Mouse (Mus musculus) ES-CJ7 (cell line): ENCODE results near the gene Imp4.
A peak's percentile ranks its signal among the peaks of the same experiment; 100 is the strongest.
"Not testable (repeated sequence)": the region's sequence is repeated elsewhere in the genome, so short reads cannot be mapped to it uniquely, and the experiment has no call there.

Experiments used
- DNase-seq: peaks from one replicate; pipeline ENCODE4 v3.0.0; 2011; ENCODE audit warnings: low read depth, low spot score

The Imp4 gene

GRCm38 (mm10) chr1:34439215-34439960 lies at the start of gene Imp4, which contains the start of gene Ccdc115:
Imp4 (plus strand) TSS chr1:34439851.
Ccdc115 (minus strand) TSS chr1:34439672.
- peak; percentile 100 for DNase-seq

GRCm38 (mm10) chr1:34396321-34396720 lies 43.3 kb upstream of the Imp4 start:
- no peak for DNase-seq

- no peak for DNase-seq
Observed at GRCm38 (mm10) chr1:34399182-34399953, 40.3 kb upstream of the Imp4 start.

GRCm38 (mm10) chr1:34428466-34428865 lies 11.2 kb upstream of the Imp4 start:
- DNase-seq, result no peak

GRCm38 (mm10) chr1:34429281-34429680 lies 10.4 kb upstream of the Imp4 start:
- no peak for DNase-seq

DNA sequence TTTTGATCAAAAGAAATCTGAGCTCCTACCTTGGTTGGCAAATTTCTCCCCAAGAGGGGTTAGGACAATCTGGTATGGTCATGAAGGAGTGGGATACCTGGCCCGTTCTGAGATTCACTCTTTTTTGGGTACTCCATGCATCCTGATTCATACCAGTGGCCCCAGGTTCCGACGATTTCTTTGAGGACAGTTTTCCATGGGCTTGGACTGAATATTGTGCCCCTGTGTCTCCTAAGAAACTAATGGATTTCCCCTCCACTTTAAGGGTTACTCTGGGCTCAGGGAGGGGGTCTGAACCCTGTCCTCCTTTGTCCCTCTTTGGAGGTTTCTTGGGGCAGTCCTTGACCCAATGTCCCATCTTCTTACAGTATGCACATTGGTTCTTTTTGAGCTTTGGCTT lies 8.7 kb upstream of the Imp4 start:
- DNase-seq, result no peak

GRCm38 (mm10) chr1:34431431-34431830 lies 8.2 kb upstream of the Imp4 start:
- DNase-seq, result no peak

GRCm38 (mm10) chr1:34432411-34432775 lies 7.3 kb upstream of the Imp4 start:
- DNase-seq, result no peak

- DNase-seq, result peak; percentile 54
Observed at GRCm38 (mm10) chr1:34432776-34433481, 6.7 kb upstream of the Imp4 start.

DNA sequence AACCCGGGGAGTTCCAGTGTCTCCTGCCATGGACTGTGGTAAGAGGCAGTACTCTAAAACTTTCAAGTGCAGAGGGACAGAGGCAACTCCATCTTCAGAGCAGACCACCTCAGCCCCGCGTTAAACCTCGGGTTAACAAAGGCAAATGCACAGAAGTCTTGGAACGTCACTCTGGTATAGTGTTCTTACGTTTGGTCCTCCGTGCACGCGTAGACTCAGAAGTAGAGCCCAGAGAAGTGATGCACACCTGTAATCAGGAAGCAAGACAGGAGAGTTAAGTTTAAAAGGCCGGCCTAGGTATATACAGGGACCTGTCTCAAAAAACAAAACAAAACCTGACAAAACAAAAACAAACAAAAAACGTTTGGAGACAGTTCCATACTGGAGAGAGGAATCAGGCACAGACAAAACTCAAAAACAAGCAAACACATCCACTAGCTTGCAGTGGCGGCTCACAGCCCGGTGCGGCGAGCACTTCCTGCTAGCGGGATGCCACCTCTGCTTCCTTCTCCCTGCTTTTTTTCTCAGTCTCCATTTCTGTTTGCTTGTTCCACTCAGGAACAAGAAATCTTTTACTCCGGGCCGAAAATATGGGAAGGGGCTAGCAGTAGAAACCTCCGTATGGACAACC lies 5.6 kb upstream of the Imp4 start:
- peak; percentile 75 for DNase-seq

DNA sequence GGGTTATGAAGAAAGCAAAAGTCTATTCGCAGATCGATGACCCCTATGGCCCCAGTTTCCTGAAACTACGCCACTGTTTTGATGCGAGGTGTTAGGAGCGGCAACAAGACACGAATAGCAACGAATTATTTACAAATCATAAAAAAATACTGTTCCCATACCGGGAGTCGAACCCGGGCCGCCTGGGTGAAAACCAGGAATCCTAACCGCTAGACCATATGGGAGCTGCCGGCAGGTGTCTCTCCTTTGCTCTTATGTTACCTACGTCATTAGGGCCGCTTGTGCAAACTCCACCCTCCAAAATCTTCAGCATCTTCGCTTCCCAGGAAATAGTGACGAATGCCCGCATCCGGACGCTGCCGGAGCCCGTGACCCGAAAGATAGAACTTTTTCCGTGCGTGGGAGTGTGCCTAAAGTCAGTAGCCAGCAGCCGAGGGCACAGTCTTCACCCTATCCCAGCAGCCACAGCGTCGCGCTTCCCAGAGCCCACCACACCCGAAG lies 4.9 kb upstream of the Imp4 start:
- DNase-seq, result peak; percentile 86

GRCm38 (mm10) chr1:34435371-34436120 lies 4.1 kb upstream of the Imp4 start:
- DNase-seq, result peak; percentile 63

DNA sequence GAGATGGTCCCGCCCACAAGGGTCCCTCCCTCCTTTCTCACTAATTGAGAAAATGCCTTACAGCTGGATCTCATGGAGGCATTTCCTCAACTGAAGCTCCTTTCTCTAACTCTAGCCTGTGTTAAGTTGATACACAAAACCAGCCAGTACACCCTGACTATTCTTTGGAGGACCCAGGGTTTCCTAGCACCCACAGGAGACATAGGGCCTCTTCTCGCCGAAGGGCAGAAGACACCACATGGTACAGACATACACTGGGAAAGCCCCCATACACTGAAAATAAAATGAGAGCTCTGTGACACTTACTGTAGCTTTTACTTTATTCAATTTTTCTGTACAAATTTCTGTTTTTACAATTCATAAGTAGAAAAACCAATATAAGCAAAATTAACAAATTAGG lies 3.3 kb upstream of the Imp4 start:
- no peak for DNase-seq

DNA sequence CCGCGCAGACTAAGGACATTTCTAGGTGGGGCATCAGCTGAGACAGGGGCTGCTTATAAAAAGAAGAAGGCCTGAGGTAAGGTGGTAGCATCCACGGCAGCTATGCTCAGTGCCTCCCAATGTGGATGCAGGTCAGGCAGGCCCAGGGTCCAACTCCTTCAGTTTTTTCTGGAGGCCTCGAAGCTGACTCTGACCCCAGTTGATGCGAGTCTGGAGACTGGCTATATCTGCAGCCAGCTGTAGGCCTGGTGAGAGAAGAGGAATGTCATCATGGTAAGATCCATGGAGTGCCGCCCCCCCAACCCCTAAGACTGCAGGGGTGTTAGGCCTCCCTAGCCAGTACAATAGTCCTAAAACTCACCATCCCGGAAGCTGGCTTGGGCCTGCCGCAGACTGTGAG lies 2.3 kb upstream of the Imp4 start:
- DNase-seq, result not testable (repeated sequence)

GRCm38 (mm10) chr1:34438381-34439051 lies 1.1 kb upstream of the Imp4 start:
- peak; percentile 42 for DNase-seq

- DNase-seq, result no peak
Observed at GRCm38 (mm10) chr1:34439961-34440630, 445 bp downstream of the Imp4 start.

DNA sequence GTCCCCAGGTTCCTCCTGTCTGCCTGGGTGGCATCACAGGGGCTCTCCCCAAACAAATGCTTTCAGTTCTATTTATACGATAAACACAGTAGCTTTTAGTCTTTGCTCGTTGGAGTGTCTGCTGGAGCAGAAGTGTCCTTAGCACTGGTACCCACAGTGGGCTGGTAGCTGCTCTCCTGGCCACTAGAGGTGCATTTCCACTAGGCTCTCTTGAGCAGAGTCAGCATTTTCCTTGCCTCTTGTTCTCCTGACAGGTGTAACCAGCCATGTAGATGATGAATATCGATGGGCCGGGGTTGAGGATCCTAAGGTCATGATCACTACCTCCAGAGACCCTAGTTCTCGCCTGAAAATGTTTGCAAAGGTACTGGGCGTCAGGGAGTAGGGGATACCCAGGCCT lies 3.5 kb downstream of the Imp4 start:
- no peak for DNase-seq

- DNase-seq, result peak; percentile 72
Observed at GRCm38 (mm10) chr1:34458431-34458830, 18.8 kb downstream of the Imp4 start.

DNA sequence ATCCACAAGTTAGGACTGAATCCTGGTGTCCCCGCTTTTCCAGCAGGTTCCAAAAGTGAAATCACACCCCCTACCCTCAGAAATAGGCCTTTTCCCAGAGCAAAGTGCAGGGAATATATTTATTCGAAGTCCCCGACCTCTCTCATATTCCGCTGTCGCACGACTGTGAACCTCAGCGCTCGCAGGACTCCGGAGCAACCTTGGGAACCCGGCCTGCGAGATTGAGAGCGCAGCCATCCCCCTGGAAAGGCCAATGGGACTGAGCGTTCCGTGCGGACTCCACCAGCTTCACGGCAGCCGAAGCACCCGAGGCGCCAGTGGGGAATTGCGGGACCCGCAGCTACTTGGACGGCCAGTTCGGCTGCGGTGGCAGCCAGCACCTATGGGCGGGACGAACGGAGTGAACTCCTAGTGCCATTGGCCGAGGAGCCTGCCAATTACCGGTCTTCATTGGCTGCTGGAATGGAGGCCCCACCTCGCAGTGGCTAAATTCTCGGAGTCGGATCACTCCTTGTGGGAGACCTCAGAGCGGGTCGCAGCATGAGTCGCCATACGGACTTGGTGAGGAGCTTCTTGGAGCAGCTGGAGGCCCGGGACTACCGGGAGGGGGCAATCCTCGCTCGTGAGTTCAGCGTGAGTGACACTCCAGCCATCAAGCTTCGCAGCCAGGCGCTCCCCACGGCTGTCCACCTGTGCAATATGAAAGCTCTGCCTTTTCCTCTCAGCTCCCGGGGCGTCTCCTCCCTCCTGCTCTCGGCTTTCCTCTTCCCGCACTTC lies 19.8 kb downstream of the Imp4 start, which contains the start of gene Ptpn18:
TSS of gene Ptpn18 (plus strand) at position 479 of the 777 bp plus-strand sequence.
- DNase-seq, result peak; percentile 95
